Mouse (Mus musculus) heart, embryonic 11.5 days (tissue): ENCODE measurements at regions not wholly inside any gene's neighbourhood (a gene's known extent, or its start where the extent isn't known, plus 50 kb on each side); places are given as distances from the start of the nearest gene placed in this dataset.

Source experiments
- ATAC-seq: fragments of 200-750 bp; cut with Nextera tagmentation; replicated peaks from 2 replicates; pipeline ENCODE4 v1.8.0; 2017; ENCODE audit warnings: moderate library complexity; ENCODE audit not compliant: insufficient number of reproducible peaks, low FRiP score, low TSS enrichment
- H3K27ac ChIP-seq: fragments of 300-500 bp; sonication (generic); 2 replicates; pipeline ENCODE4 v1.5.1; 2014; ENCODE audit warnings: mild to moderate bottlenecking, low read depth, low read length
- H3K27me3 ChIP-seq: fragments of 300-500 bp; sonication (generic); 2 replicates; pipeline ENCODE4 v1.6.1; 2014; ENCODE audit warnings: mild to moderate bottlenecking, low read length, mixed read lengths; ENCODE audit not compliant: control insufficient read depth, insufficient read depth
- H3K36me3 ChIP-seq: fragments of 300-500 bp; sonication (generic); 2 replicates; pipeline ENCODE4 v1.6.1; 2014; ENCODE audit warnings: mild to moderate bottlenecking, low read length, moderate library complexity, mixed read lengths; ENCODE audit not compliant: control insufficient read depth, insufficient read depth
- H3K4me1 ChIP-seq: fragments of 300-500 bp; sonication (generic); 2 replicates; pipeline ENCODE4 v1.6.1; 2014; ENCODE audit warnings: low read length; ENCODE audit not compliant: control insufficient read depth, insufficient read depth
- H3K4me2 ChIP-seq: fragments of 300-500 bp; sonication (generic); 2 replicates; pipeline ENCODE4 v1.6.1; 2014; ENCODE audit warnings: mild to moderate bottlenecking, moderate library complexity
- H3K4me3 ChIP-seq: fragments of 300-500 bp; sonication (generic); 2 replicates; pipeline ENCODE4 v1.5.1; 2014; ENCODE audit warnings: low read depth, low read length
- H3K9ac ChIP-seq: fragments of 300-500 bp; sonication (generic); 2 replicates; pipeline ENCODE4 v1.6.1; 2014; ENCODE audit warnings: mild to moderate bottlenecking, low read depth, low read length, moderate library complexity
- H3K9me3 ChIP-seq: fragments of 300-500 bp; sonication (generic); replicated peaks from 2 replicates; pipeline ENCODE4 v1.6.1; 2016; ENCODE audit warnings: low read length; ENCODE audit not compliant: control insufficient read depth
- whole genome bisulfite sequencing: fragments of 180-500 bp; shearing (Covaris S2); extraction: QIAGEN DNeasy Blood & Tissue Kit; methylation state at CpG from one replicate; pipeline ENCODE4 v1.1.7; 2014; ENCODE audit not compliant: insufficient replicate concordance; 5-methylcytosine and 5-hydroxymethylcytosine counted together

DNA sequence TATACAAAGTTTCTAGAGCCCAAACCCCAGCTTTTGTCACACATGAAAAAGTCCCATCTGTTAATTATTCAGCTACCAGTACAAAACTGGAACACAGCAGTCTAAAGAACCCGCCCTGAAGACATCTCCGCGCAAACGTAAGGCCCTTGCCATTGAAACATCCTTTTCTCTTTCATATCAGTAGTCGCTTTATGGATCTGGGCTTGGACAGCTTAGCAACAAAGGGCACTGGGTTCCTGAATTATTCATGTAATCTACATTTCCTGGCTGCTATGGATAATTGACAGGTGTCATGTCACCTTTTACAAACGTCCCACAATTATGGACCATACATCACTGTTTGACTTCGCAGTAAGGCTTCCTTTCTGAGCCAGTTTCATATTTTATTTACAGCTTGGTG lies 113.0 kb upstream of the Smim15 start:
- peaks cover 14% of the 10 kb centered on the region for H3K27me3 ChIP-seq
- no peak overlapping the region for H3K4me2 ChIP-seq
- no peak for ATAC-seq
- H3K9ac ChIP-seq = no peak overlapping the region
- WGBS = 86% methylated on average over 7 of the region's 7 CpGs
- no peak overlapping the region for H3K4me3 ChIP-seq
- H3K27ac ChIP-seq = no peak overlapping the region
- no peaks in the 10 kb centered on the region for H3K9me3 ChIP-seq
- no peaks in the 10 kb centered on the region for H3K36me3 ChIP-seq
- peaks cover 15% of the 10 kb centered on the region for H3K4me1 ChIP-seq

DNA sequence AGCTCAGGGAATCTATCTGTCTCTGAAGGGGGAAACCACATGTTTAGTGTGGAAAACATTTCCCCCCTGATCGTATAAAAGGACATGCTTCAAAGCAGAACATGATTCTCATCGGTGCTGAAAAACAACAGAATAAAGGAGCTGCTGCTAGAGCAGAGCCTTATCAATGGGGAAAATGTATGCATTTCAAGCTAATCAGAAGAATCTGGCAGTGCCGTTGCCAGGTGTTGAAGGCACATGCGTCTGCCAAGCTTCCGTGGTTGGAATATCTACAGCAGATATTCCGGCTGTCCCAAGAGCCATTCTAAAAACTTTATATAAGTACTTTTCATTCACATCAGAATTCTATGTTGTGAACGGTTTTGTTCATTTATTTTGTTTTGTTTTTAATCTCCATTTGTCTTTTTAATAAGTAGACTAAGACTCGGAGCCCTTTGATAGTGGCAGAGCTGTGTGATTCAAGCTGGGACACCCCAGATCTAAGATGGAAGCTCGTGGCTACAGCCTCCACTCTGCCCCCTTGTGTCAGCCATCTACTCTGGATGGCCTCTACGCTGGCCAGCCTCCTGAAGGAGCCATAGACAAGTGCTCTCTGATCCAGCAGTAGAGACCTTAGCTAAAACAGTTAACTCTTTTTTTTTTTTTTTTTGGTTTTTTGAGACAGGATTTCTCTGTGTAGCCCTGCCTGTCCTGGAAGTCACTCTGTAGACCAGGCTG lies 116.6 kb upstream of the Smim15 start:
- Histone ChIP-seq H3K9me3 (no peaks in the 10 kb centered on the region), H3K27ac (no peak overlapping the region), H3K4me3 (no peak overlapping the region), H3K36me3 (no peaks in the 10 kb centered on the region), H3K4me1 (peaks cover 9% of the 10 kb centered on the region), H3K27me3 (peaks cover 21% of the 10 kb centered on the region), H3K4me2 (no peak overlapping the region), H3K9ac (no peak overlapping the region)
- ATAC-seq = no peak
- 65% methylated on average over 10 of the region's 10 CpGs for WGBS

DNA sequence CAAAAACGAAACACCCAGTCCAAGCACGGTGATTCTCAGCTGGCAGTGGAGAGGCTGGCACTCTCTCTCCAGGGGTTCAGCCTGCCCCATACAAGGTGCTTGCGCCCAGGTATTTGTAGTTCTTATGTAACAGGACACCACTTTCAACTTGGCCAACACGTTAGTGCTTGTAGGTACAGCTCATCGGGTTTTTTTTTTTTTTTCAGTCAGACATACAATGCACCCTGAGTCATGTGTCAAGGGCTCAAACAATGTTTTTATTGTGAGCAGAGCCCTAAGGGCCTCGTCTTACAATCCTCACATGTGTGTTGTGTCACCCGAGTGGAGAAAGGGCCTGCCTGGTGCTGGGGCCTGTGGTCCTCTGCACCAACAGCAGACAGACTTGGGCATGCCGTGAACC lies 118.8 kb upstream of the Smim15 start:
- Histone ChIP-seq H3K9ac (no peak overlapping the region), H3K36me3 (no peaks in the 10 kb centered on the region), H3K9me3 (no peaks in the 10 kb centered on the region), H3K4me3 (no peak overlapping the region), H3K27ac (no peak overlapping the region), H3K4me2 (no peak overlapping the region), H3K27me3 (peaks cover 31% of the 10 kb centered on the region), H3K4me1 (peaks cover 9% of the 10 kb centered on the region)
- 66% methylated on average over 8 of the region's 8 CpGs for WGBS
- ATAC-seq = no peak

DNA sequence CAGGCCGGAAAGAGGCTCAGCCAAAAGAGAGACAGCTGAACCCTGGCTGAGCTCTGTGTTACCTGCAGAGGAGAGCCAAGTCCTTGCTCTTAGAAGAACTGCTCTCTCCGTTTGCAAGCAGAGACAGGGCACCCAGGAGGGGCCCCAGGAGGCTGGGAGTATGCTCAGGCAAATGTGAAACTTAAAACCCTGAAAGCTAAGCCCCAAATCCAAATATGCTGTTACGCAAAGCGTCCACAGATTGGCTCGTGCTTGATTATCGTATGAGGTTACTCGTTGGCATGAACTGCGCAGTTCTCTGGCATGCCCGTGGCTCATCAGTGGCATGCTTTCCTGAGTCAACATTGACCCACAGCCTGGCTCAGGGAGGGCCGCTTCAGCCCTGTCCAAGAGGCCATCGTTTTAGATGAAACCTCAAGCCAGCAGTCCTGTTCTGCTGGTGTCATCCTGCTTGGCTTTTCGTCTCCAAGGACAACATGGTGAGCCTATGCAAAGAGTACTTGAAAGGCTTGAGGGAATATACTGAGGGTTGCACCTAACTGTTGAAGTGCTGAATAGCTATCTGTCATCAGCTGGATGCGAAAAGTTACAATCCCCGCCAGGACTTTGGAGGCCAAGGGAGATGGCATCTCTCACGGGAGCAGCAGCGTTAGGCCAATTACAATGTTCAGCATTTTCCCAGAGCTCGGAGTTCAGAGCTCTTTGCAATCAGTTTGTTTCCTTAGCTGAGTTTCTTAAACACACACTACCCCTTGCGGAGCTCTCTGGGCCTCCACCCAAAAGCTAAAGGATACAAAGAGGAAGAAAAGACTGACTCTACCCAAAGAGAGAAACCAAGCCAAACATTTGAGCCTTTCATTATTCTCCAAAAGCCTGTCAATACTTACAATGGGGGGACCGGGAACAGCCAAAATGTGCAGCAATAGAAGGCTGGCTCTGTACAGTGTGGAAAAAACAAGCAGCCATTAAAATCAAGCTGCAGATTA lies 120.8 kb upstream of the Smim15 start:
- H3K4me2 ChIP-seq = peak overlapping the region; percentile 17
- no peaks in the 10 kb centered on the region for H3K9me3 ChIP-seq
- H3K27me3 ChIP-seq = peaks cover 30% of the 10 kb centered on the region
- no peaks in the 10 kb centered on the region for H3K36me3 ChIP-seq
- peak; percentile 39; the same call in 1 of the 2 replicates for ATAC-seq
- H3K9ac ChIP-seq = no peak overlapping the region
- WGBS = 54% methylated on average over 19 of the region's 19 CpGs
- H3K4me1 ChIP-seq = peaks cover 9% of the 10 kb centered on the region
- H3K4me3 ChIP-seq = no peak overlapping the region
- no peak overlapping the region for H3K27ac ChIP-seq

DNA sequence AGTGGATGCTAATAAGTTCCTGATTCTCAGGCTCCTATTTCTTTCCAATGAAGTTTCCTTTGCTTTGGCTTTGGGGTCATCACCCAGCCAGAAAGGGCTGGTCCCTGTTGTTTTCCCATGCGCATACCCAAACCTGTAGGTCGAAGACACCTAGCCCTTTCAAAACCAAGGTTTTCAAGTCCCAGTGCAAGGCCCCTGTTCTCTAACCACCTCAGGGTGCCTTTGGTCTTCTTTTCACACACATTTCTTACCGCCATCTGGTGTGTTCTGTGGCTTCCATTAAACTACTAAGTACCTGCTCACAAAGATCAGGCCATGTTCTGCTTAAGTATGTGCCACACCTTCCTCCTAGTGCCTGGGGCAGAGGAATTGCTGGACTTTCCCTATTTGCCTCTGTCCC lies 124.8 kb upstream of the Smim15 start:
- Histone ChIP-seq H3K4me3 (no peak overlapping the region), H3K9ac (no peak overlapping the region), H3K36me3 (no peaks in the 10 kb centered on the region), H3K27me3 (peaks cover 29% of the 10 kb centered on the region), H3K9me3 (no peaks in the 10 kb centered on the region), H3K27ac (no peak overlapping the region), H3K4me1 (peaks cover 9% of the 10 kb centered on the region), H3K4me2 (no peak overlapping the region)
- no peak for ATAC-seq
- WGBS = 67% methylated on average over 3 of the region's 3 CpGs

DNA sequence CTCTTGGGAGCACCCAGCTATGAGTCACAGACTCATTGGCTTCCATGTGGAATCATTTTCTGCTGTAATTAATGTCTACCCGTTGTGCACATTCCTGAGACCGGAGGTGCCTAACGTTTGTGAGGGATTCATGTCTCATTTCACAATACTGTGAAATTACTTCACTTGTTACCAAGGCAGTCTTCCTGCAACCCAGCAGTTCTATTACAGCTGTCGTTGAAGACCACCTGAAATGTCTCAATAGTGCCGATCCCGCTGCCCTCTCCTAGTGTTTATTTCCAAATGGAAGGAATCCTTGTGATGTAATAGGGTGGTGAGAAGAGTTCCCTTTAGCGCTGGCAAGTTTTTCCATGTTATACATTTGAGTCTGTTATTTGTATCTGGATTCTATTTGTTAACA lies 125.8 kb upstream of the Smim15 start:
- Histone ChIP-seq H3K4me1 (peaks cover 5% of the 10 kb centered on the region; the same call in 1 of the 2 replicates), H3K4me2 (no peak overlapping the region), H3K27me3 (peaks cover 38% of the 10 kb centered on the region), H3K36me3 (no peaks in the 10 kb centered on the region), H3K9me3 (no peaks in the 10 kb centered on the region), H3K27ac (no peak overlapping the region), H3K4me3 (no peak overlapping the region), H3K9ac (no peak overlapping the region)
- ATAC-seq = no peak
- WGBS = 85% methylated on average over 7 of the region's 7 CpGs

DNA sequence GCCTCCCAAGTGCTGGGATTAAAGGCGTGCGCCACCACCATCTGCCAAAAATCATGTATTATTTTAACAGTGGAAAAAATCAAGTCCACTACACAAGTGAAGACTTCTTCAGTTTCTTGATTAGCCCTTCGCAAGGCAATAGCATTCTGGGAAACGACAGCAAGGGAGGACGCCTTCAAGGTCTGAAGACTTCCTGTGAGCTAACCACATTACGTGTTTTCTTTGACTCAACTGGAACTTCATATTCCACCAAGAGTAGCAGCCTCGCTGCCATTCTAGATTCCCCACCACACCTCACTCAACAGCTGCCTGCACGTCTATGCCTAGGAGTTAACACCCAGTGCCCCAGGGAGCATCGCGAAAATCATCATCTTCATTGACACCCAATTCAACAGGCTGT lies 126.2 kb upstream of the Smim15 start:
- ATAC-seq = no peak
- Histone ChIP-seq H3K9ac (no peak overlapping the region), H3K4me1 (peaks cover 2% of the 10 kb centered on the region; the same call in 1 of the 2 replicates), H3K9me3 (no peaks in the 10 kb centered on the region), H3K4me3 (no peak overlapping the region), H3K27me3 (peaks cover 40% of the 10 kb centered on the region), H3K4me2 (no peak overlapping the region), H3K36me3 (no peaks in the 10 kb centered on the region), H3K27ac (no peak overlapping the region)
- 84% methylated on average over 10 of the region's 10 CpGs for WGBS

DNA sequence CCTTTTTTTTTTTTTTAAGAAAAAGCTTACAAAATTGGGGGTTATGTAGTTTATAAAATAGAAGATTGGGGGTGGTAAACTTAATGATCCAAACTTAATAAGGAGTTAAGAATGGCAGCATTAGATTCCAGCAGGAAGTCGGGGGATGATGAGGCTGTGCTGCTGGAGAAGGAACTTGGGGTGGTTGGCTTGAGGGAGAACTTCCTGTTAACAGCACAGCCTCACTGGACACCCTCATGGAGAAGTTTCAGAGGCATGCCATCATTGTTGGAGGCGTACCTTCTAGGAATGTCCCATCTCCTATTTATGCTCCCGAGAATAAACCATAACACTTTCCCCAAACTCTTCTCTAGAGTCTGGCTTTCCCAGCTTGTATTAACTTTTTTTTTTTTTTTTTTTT lies 126.7 kb upstream of the Smim15 start:
- WGBS = 84% methylated on average over 3 of the region's 3 CpGs
- no peak overlapping the region for H3K9ac ChIP-seq
- peaks cover 36% of the 10 kb centered on the region for H3K27me3 ChIP-seq
- H3K27ac ChIP-seq = no peak overlapping the region
- H3K4me2 ChIP-seq = no peak overlapping the region
- no peaks in the 10 kb centered on the region for H3K9me3 ChIP-seq
- no peaks in the 10 kb centered on the region; the same call in 1 of the 2 replicates for H3K4me1 ChIP-seq
- ATAC-seq = no peak
- no peaks in the 10 kb centered on the region for H3K36me3 ChIP-seq
- H3K4me3 ChIP-seq = no peak overlapping the region
